Mouse (Mus musculus) forebrain, embryonic 10.5 days (tissue): ENCODE measurements around the gene Adam1a. TPM values are rescaled to one million over a fixed set of nuclear protein-coding genes. Genes with fewer than 3 reads are reported as not detected.

Experiments used
- DNase-seq: peaks from one replicate; pipeline ENCODE4 v3.0.0-alpha.2; 2017; ENCODE audit warnings: low spot score; ENCODE audit errors: extremely low spot score
- H3K27ac ChIP-seq: fragments of 300-500 bp; sonication (generic); 2 replicates; pipeline ENCODE4 v1.5.1; 2016; ENCODE audit warnings: mild to moderate bottlenecking
- H3K27me3 ChIP-seq: fragments of 300-500 bp; sonication (generic); 2 replicates; pipeline ENCODE4 v1.6.1; 2016; ENCODE audit warnings: mild to moderate bottlenecking; ENCODE audit not compliant: poor library complexity, severe bottlenecking
- H3K36me3 ChIP-seq: fragments of 300-500 bp; sonication (generic); replicated peaks from 2 replicates; pipeline ENCODE4 v1.6.1; 2016; ENCODE audit warnings: mild to moderate bottlenecking, moderate library complexity
- H3K4me1 ChIP-seq: fragments of 300-500 bp; sonication (generic); 2 replicates; pipeline ENCODE4 v1.6.1; 2016
- H3K4me3 ChIP-seq: fragments of 300-500 bp; sonication (generic); 2 replicates; pipeline ENCODE4 v1.5.1; 2016; ENCODE audit warnings: mild to moderate bottlenecking, moderate library complexity
- H3K9me3 ChIP-seq: fragments of 300-500 bp; sonication (generic); 2 replicates; pipeline ENCODE4 v1.6.1; 2016; ENCODE audit warnings: mild to moderate bottlenecking, moderate library complexity
- WGBS: fragments of 180-500 bp; shearing (Covaris S2); methylation state at CpG from one replicate; pipeline ENCODE4 v1.1.7; 2016; 5-methylcytosine and 5-hydroxymethylcytosine counted together
- polyA plus RNA-seq: library from polyadenylated mRNA; unstranded; fragments of >200 nt; fragmentation: Nextera tagmentation; extraction: Ambion mirVana; gene quantifications from 2 replicates; pipeline ENCODE4 v1.2.1, GENCODE M21; 2016

The Adam1a gene
- polyA plus RNA-seq, 1 experiment from 2014 or later, result 1.1 TPM

- WGBS, result 61% methylated on average over 12 of the region's 12 CpGs
- Histone ChIP-seq H3K9me3 (no peaks in the 10 kb centered on the region), H3K36me3 (peaks cover 20% of the 10 kb centered on the region), H3K27me3 (no peaks in the 10 kb centered on the region), H3K27ac (no peak overlapping the region), H3K4me1 (peaks cover 6% of the 10 kb centered on the region), H3K4me3 (no peak overlapping the region)
- no peak for DNase-seq
Measured at GRCm38 (mm10) chr5:121583765-121584501, 38.7 kb upstream of the Adam1a start.

GRCm38 (mm10) chr5:121581945-121582344, 36.7 kb upstream of the Adam1a start:
- H3K9me3 ChIP-seq, result no peaks in the 10 kb centered on the region
- WGBS, result 93% methylated on average over 8 of the region's 8 CpGs
- H3K36me3 ChIP-seq, result peaks cover 32% of the 10 kb centered on the region
- H3K27me3 ChIP-seq, result no peaks in the 10 kb centered on the region
- peaks cover 6% of the 10 kb centered on the region for H3K4me1 ChIP-seq
- H3K4me3 ChIP-seq, result no peak overlapping the region
- no peak for DNase-seq
- no peak overlapping the region for H3K27ac ChIP-seq

GRCm38 (mm10) chr5:121576927-121577488, 31.7 kb upstream of the Adam1a start:
- peaks cover 62% of the 10 kb centered on the region for H3K36me3 ChIP-seq
- DNase-seq, result no peak
- 95% methylated on average over 11 of the region's 11 CpGs for WGBS

GRCm38 (mm10) chr5:121575867-121576266, 30.6 kb upstream of the Adam1a start:
- DNase-seq, result no peak
- no peaks in the 10 kb centered on the region for H3K4me1 ChIP-seq
- WGBS, result 95% methylated on average over 11 of the region's 11 CpGs
- H3K27ac ChIP-seq, result no peak overlapping the region
- no peaks in the 10 kb centered on the region for H3K27me3 ChIP-seq
- no peaks in the 10 kb centered on the region for H3K9me3 ChIP-seq
- H3K36me3 ChIP-seq, result peaks cover 73% of the 10 kb centered on the region
- H3K4me3 ChIP-seq, result no peak overlapping the region

More at GRCm38 (mm10) chr5:121576927-121577488, 31.7 kb upstream of the Adam1a start:
- Histone ChIP-seq H3K27me3 (no peaks in the 10 kb centered on the region), H3K4me3 (no peak overlapping the region), H3K4me1 (no peaks in the 10 kb centered on the region), H3K9me3 (no peaks in the 10 kb centered on the region), H3K27ac (no peak overlapping the region)

- peaks cover 72% of the 10 kb centered on the region for H3K36me3 ChIP-seq
- no peaks in the 10 kb centered on the region for H3K9me3 ChIP-seq
Measured at GRCm38 (mm10) chr5:121574145-121574544, 28.9 kb upstream of the Adam1a start.

GRCm38 (mm10) chr5:121570787-121571186, 25.5 kb upstream of the Adam1a start:
- Histone ChIP-seq H3K9me3 (no peaks in the 10 kb centered on the region), H3K4me3 (no peak overlapping the region), H3K27ac (no peak overlapping the region), H3K4me1 (no peaks in the 10 kb centered on the region), H3K27me3 (no peaks in the 10 kb centered on the region), H3K36me3 (peaks cover 56% of the 10 kb centered on the region)
- WGBS, result 96% methylated on average over 1 of the region's 1 CpGs
- no peak for DNase-seq

More at GRCm38 (mm10) chr5:121574145-121574544, 28.9 kb upstream of the Adam1a start:
- Histone ChIP-seq H3K27ac (no peak overlapping the region), H3K27me3 (no peaks in the 10 kb centered on the region), H3K4me1 (no peaks in the 10 kb centered on the region), H3K4me3 (no peak overlapping the region)
- 93% methylated on average over 13 of the region's 13 CpGs for WGBS
- DNase-seq, result no peak

GRCm38 (mm10) chr5:121569881-121570420, 24.7 kb upstream of the Adam1a start:
- DNase-seq, result no peak
- 88% methylated on average over 9 of the region's 9 CpGs for WGBS

GRCm38 (mm10) chr5:121566035-121566681, 20.9 kb upstream of the Adam1a start:
- Histone ChIP-seq H3K9me3 (no peaks in the 10 kb centered on the region), H3K4me3 (no peak overlapping the region; the same call in 1 of the 2 replicates), H3K27me3 (no peaks in the 10 kb centered on the region), H3K36me3 (peaks cover 21% of the 10 kb centered on the region), H3K27ac (no peak overlapping the region), H3K4me1 (peaks cover 10% of the 10 kb centered on the region)
- 93% methylated on average over 16 of the region's 16 CpGs for WGBS
- DNase-seq, result no peak

More at GRCm38 (mm10) chr5:121569881-121570420, 24.7 kb upstream of the Adam1a start:
- Histone ChIP-seq H3K9me3 (no peaks in the 10 kb centered on the region), H3K27me3 (no peaks in the 10 kb centered on the region), H3K4me3 (no peak overlapping the region), H3K36me3 (peaks cover 51% of the 10 kb centered on the region), H3K4me1 (peaks cover 2% of the 10 kb centered on the region; the same call in 1 of the 2 replicates), H3K27ac (no peak overlapping the region)

GRCm38 (mm10) chr5:121564468-121564895, 19.2 kb upstream of the Adam1a start:
- Histone ChIP-seq H3K9me3 (no peaks in the 10 kb centered on the region), H3K27me3 (no peaks in the 10 kb centered on the region), H3K4me1 (peaks cover 10% of the 10 kb centered on the region), H3K36me3 (peaks cover 6% of the 10 kb centered on the region; the same call in 1 of the 2 replicates), H3K27ac (peak overlapping the region; percentile 74), H3K4me3 (peak overlapping the region; percentile 33)
- 13% methylated on average over 11 of the region's 11 CpGs for whole genome bisulfite sequencing
- peak; percentile 91 for DNase-seq

- Histone ChIP-seq H3K4me1 (peaks cover 10% of the 10 kb centered on the region), H3K4me3 (no peak overlapping the region), H3K27ac (no peak overlapping the region), H3K27me3 (no peaks in the 10 kb centered on the region), H3K9me3 (no peaks in the 10 kb centered on the region), H3K36me3 (no peaks in the 10 kb centered on the region)
- DNase-seq, result no peak
- 91% methylated on average over 3 of the region's 3 CpGs for WGBS
Measured at GRCm38 (mm10) chr5:121562436-121562835, 17.2 kb upstream of the Adam1a start.

- Histone ChIP-seq H3K9me3 (no peaks in the 10 kb centered on the region), H3K36me3 (no peaks in the 10 kb centered on the region), H3K4me1 (peaks cover 14% of the 10 kb centered on the region), H3K27ac (no peak overlapping the region), H3K27me3 (no peaks in the 10 kb centered on the region), H3K4me3 (no peak overlapping the region)
- 85% methylated on average over 7 of the region's 7 CpGs for WGBS
- no peak for DNase-seq
Measured at GRCm38 (mm10) chr5:121549196-121549595, 3.9 kb upstream of the Adam1a start.

GRCm38 (mm10) chr5:121547084-121547483, 1.8 kb upstream of the Adam1a start:
- H3K4me1 ChIP-seq, result peaks cover 34% of the 10 kb centered on the region
- DNase-seq, result no peak
- no peaks in the 10 kb centered on the region for H3K27me3 ChIP-seq
- 97% methylated on average over 3 of the region's 3 CpGs for WGBS
- H3K9me3 ChIP-seq, result no peaks in the 10 kb centered on the region
- H3K36me3 ChIP-seq, result no peaks in the 10 kb centered on the region
- H3K4me3 ChIP-seq, result peak overlapping the region; percentile 100
- no peak overlapping the region for H3K27ac ChIP-seq
